Mouse (Mus musculus): ENCODE measurements around the gene Gm45062. TPM values are rescaled to one million over a fixed set of nuclear protein-coding genes. Genes with fewer than 3 reads are reported as not detected.
A peak's percentile ranks its signal among the peaks of the same experiment; 100 is the strongest.

Gm45062 gene
- polyA plus RNA-seq, 1 experiment from 2014 or later, result 14.6 TPM

DNA sequence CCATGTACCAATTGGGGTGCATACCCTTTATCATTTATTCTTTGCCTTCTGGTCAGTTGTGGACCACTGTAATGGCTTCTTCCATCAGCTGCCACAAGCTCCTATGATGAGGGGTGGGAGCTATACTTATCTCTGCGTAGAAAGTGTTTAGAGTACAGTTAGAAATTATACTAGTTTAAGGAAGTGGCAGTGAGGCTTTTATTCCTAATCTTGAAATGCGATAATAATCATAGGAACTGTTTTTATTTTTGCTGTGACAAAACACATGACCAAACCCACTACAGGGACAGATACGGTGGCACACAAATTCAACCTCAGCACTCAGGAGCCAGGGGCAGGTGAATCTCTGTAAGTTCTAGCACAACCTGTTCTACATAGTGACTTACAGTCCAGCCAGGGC is 233.0 kb downstream of the Gm45062 start:
- Histone ChIP-seq H3K4me1 (no peaks in the 10 kb centered on the region), H3K9ac (no peak overlapping the region), H3K27me3 (no peaks in the 10 kb centered on the region), H3K9me3 (replicated peaks) (no peaks in the 10 kb centered on the region), H3K4me2 (replicated peaks) (no peak overlapping the region), H3K4me3 (no peak overlapping the region), H3K36me3 (no peaks in the 10 kb centered on the region), H3K27ac (no peak overlapping the region)
- WGBS, result 92% methylated on average over 3 of the region's 3 CpGs
- no peak for ATAC-seq (ENCODE audit: low FRiP score)

DNA sequence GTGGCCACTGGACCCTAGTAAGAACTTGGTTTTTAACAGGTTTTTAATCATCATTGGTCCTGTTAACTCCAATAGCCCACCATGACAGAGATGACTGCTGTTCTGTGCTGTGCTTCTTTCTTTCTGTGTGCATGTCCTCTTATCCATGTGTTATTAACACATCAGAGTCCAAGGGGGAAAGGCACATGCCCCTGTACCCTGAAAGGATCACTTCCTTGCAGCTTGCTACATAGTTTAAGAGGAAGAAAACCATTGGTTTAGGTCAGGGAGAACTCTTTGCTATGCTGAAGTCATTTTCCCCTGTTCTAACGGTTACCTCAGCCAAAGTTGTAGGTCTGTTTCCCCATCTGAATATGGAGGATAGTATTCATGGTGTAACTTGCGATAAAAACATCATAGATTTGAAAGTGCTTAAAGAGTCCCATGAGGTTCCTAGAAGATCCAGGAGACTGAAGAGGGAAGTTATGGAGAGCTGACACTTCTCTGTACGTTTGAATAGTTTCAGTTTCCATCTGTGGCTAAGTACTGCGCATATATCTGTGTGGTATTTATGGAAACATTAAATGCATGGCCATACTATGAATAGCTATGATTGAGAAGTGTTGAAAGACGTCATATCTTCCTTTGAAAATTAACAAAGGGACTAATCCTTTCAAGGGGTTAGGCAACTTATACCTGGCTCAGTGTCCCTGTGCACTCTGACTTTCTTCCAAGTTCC is 236.0 kb downstream of the Gm45062 start:
- no peak overlapping the region for H3K27ac ChIP-seq
- H3K4me3 ChIP-seq, result no peak overlapping the region
- no peak overlapping the region for H3K4me2 ChIP-seq (replicated peaks)
- H3K27me3 ChIP-seq, result no peaks in the 10 kb centered on the region
- H3K4me1 ChIP-seq, result no peaks in the 10 kb centered on the region
- H3K36me3 ChIP-seq, result no peaks in the 10 kb centered on the region
- no peak overlapping the region for H3K9ac ChIP-seq
- no peaks in the 10 kb centered on the region for H3K9me3 ChIP-seq (replicated peaks)
- WGBS, result 86% methylated on average over 5 of the region's 5 CpGs
- ATAC-seq (ENCODE audit: low FRiP score), result no peak

DNA sequence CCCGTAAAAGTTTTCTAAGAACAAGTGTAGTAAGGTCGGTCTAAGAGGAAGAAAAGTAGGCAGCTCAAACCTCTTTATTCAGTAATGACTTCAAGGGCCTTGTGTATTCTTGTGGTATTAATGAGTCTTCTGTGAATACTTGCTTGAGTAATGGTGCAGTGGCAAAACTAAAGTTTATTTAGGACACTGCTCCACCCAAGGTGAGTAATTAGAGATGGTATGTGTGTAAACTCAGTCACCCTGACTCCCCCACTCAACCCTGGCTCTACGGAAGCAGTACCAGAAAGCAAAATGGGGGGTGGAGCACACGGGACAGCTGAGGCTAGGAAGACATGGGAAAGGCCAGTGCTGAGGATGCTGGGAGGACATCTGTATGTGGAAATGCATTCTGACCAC is 236.6 kb downstream of the Gm45062 start:
- Histone ChIP-seq H3K27me3 (no peaks in the 10 kb centered on the region), H3K9me3 (replicated peaks) (no peaks in the 10 kb centered on the region), H3K4me1 (no peaks in the 10 kb centered on the region), H3K4me3 (no peak overlapping the region), H3K36me3 (no peaks in the 10 kb centered on the region), H3K9ac (no peak overlapping the region), H3K27ac (no peak overlapping the region), H3K4me2 (replicated peaks) (no peak overlapping the region)
- no peak for ATAC-seq (ENCODE audit: low FRiP score)
- WGBS, result 84% methylated on average over 4 of the region's 4 CpGs

DNA sequence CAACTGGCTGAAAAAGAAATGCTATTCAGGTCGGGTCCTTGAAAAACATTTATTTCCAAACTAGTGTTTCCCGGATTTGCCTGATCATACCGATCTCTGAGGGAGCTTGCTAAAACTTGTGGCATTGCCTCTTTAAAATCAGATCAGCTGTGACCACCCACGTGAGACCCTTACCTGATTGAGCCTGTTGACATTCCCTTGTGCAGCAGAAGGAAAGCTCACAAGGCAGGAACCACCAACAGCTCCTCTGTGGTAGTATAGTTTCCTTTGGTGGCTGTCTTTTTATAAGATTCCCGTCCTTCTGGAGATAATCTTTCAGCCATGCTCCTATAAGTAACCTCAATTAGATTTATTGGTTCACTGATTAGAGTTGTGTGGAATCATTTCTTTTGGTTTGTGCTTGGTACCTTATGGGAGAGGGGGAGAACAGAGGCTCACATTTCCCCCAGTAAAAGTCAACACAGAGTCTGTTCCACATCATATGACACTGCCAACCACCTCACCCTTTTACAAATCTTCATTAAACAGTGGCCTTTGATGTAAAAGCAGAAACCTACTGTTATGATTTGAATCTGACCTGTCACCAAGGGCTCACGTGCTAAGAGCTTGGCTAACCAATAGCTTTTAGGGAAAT is 238.1 kb downstream of the Gm45062 start:
- Histone ChIP-seq H3K27me3 (no peaks in the 10 kb centered on the region), H3K4me3 (no peak overlapping the region), H3K27ac (no peak overlapping the region), H3K4me2 (replicated peaks) (no peak overlapping the region), H3K9ac (no peak overlapping the region), H3K36me3 (no peaks in the 10 kb centered on the region), H3K4me1 (no peaks in the 10 kb centered on the region), H3K9me3 (replicated peaks) (no peaks in the 10 kb centered on the region)
- WGBS, result 75% methylated on average over 6 of the region's 6 CpGs
- ATAC-seq (ENCODE audit: low FRiP score), result no peak

DNA sequence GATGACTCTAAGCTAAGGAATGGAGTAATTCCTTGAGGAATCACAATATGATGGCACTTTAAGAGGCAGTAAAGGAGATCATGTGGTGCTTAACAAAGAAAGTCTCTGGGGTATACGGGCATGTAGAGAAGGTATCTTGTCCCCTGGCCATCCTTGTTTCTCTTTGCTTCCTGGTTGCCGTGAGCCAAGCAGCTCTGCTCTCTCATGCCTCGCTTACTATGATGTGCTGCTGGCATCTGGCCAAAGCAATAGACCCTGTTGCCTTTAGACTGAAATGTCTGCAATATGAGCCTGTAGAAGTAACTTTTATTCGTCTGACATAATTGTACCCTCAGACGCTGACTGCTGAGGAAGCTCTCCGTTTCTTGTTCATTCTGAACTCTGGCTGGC is 238.6 kb downstream of the Gm45062 start:
- H3K9me3 ChIP-seq (replicated peaks), result no peaks in the 10 kb centered on the region
- ATAC-seq (ENCODE audit: low FRiP score), result no peak
- H3K9ac ChIP-seq, result no peak overlapping the region
- no peaks in the 10 kb centered on the region for H3K4me1 ChIP-seq
- no peak overlapping the region for H3K4me2 ChIP-seq (replicated peaks)
- H3K36me3 ChIP-seq, result no peaks in the 10 kb centered on the region
- H3K27ac ChIP-seq, result no peak overlapping the region
- 78% methylated on average over 6 of the region's 6 CpGs for WGBS
- no peak overlapping the region for H3K4me3 ChIP-seq
- H3K27me3 ChIP-seq, result no peaks in the 10 kb centered on the region

DNA sequence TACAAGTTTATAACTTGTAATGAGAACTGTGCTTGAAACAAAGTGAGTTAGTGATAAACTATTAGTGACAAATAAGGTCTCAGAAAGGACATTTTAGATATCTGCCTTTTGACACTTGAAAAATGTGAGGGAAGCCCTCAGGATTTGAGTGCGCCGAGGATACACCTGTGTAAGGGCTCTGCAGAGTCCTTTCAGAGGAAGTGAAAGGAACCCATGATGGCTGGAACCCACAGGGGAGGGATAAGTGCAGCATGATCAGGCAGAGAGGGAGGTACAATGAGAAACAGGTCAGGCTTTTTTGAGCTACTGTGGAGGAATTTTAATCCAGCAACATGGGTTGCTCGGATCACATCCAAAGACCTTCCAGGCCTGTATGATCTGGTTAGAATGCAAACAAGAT is 239.7 kb downstream of the Gm45062 start:
- H3K36me3 ChIP-seq, result no peaks in the 10 kb centered on the region
- no peak overlapping the region for H3K4me3 ChIP-seq
- no peaks in the 10 kb centered on the region for H3K27me3 ChIP-seq
- WGBS, result 91% methylated on average over 3 of the region's 3 CpGs
- no peak overlapping the region for H3K9ac ChIP-seq
- no peak overlapping the region for H3K27ac ChIP-seq
- H3K4me2 ChIP-seq (replicated peaks), result no peak overlapping the region
- no peaks in the 10 kb centered on the region for H3K9me3 ChIP-seq (replicated peaks)
- ATAC-seq (ENCODE audit: low FRiP score), result no peak
- H3K4me1 ChIP-seq, result no peaks in the 10 kb centered on the region

DNA sequence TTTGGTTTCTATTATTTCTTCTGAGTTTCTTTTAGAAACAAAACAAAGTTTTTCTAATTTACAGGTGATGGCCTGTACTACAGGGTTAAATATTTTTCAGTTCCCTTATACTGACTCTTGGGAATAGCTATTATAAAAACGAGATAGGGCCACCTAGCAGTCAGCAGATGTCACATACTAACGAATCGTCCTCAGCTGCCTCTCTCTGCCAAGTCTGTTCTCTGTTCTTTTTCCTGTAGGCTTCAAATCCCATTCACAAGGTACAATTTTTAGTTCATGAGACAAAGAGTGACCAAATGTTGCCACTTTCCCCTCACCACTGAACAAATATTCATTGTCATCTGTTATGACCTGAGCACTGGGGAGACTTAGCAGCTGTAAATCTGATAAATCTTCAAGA is 244.7 kb downstream of the Gm45062 start:
- no peak for ATAC-seq (ENCODE audit: low FRiP score)
- Histone ChIP-seq H3K36me3 (no peaks in the 10 kb centered on the region), H3K9me3 (replicated peaks) (no peaks in the 10 kb centered on the region), H3K27ac (no peak overlapping the region), H3K4me1 (no peaks in the 10 kb centered on the region; the same call in 1 of the 2 replicates), H3K4me2 (replicated peaks) (no peak overlapping the region), H3K4me3 (no peak overlapping the region), H3K9ac (no peak overlapping the region), H3K27me3 (no peaks in the 10 kb centered on the region)
- WGBS, result 42% methylated on average over 3 of the region's 3 CpGs

DNA sequence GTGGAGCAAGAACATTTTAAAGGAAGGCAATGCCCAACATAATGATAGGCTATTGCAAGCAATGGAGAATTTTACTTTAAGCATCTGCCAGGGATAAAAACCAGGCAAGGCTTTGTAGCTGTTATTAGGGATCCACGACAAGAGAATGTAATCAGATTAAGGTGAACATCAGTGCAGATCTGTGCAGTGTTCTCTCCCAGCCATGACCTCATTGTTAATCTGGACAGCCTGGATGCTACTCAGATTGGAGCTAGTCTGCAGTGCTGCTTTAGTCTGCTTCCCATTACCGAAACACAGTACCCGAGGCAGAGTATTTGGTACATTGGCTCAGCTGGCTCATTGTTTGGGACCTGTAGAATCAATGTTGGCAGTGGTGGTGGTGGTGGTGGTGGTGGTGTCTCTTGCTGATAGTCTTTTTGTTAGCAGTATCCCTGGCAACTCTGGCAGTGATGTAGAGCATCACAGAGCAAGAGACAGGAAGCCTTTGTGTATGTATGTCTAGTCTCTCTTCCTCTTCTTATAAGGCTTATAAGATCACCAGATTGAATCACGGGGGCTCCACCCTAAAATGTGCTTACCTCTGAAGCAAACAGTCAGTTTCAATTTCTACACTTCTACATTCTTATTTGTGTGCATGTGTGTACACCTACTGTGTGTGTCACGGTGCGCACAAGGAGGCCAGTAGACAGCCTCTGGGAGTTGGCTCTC is 245.4 kb downstream of the Gm45062 start:
- no peaks in the 10 kb centered on the region for H3K9me3 ChIP-seq (replicated peaks)
- no peak overlapping the region for H3K9ac ChIP-seq
- WGBS, result 85% methylated on average over 6 of the region's 6 CpGs
- H3K27ac ChIP-seq, result no peak overlapping the region
- H3K4me1 ChIP-seq, result no peaks in the 10 kb centered on the region; the same call in 1 of the 2 replicates
- H3K4me3 ChIP-seq, result no peak overlapping the region
- H3K27me3 ChIP-seq, result no peaks in the 10 kb centered on the region
- H3K4me2 ChIP-seq (replicated peaks), result no peak overlapping the region
- no peak for ATAC-seq (ENCODE audit: low FRiP score)
- no peaks in the 10 kb centered on the region for H3K36me3 ChIP-seq

DNA sequence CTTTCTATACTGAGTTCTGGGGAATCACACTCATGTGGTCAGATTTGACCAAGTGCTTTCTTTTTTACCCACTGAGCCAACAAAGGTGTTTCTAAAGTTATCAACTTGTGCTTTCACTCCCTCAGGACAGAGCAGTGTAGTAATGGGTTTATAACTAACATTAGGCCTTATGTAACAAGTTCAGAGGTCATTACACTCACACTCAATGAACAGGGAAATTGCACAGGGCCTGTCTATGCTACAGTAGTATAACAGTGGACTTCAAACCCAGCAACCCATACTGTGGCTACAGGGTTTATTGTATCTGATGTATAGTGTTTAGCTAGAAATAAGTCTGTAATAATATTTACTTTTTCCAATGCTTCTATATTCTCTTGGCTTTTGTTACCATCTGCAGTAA is 247.4 kb downstream of the Gm45062 start:
- Histone ChIP-seq H3K4me3 (no peak overlapping the region), H3K9ac (no peak overlapping the region), H3K27me3 (no peaks in the 10 kb centered on the region), H3K4me1 (peaks cover 7% of the 10 kb centered on the region), H3K36me3 (no peaks in the 10 kb centered on the region), H3K9me3 (replicated peaks) (no peaks in the 10 kb centered on the region), H3K27ac (no peak overlapping the region), H3K4me2 (replicated peaks) (no peak overlapping the region)
- no peak for ATAC-seq (ENCODE audit: low FRiP score)

DNA sequence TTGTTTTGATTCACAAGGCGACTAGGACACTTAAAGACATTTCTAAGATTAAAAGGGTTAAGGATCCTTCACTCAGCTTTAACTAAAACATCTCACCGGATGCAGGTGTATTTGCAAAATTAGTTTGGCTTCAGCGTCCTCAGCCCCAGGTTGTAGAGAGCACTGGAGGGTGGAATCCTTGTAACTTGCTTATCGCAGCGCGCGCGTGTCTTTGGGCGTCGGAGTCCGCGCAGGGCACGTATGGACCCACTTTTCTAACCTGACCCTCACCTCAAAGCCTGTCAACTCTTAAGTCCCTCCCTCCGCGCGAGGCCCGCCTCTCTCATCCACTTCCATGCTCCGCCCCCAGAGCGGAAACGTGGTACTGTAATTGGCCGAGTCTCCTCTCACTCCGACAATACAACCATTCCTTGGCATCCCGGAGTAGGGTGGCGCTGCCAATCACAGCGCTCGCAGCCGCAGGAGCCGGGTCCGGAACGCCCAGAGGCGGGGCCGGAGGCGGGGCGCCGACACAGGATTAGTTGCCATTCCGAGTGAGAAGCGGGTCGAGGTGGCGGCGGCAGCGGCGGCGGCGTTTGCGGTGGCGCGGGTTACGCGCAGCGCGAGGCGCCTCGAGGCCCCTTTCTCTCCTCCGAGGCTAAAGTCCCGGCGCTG is 249.8 kb downstream of the Gm45062 start:
- Histone ChIP-seq H3K9ac (peak overlapping the region; percentile 99), H3K4me1 (peaks cover 19% of the 10 kb centered on the region), H3K4me2 (replicated peaks) (peak overlapping the region; percentile 63), H3K27me3 (no peaks in the 10 kb centered on the region), H3K27ac (peak overlapping the region; percentile 99), H3K9me3 (replicated peaks) (no peaks in the 10 kb centered on the region), H3K36me3 (no peaks in the 10 kb centered on the region), H3K4me3 (peak overlapping the region; percentile 98)
- under 1% methylated on average over 56 of the region's 56 CpGs for WGBS
- peak; percentile 98 for ATAC-seq (ENCODE audit: low FRiP score)

DNA sequence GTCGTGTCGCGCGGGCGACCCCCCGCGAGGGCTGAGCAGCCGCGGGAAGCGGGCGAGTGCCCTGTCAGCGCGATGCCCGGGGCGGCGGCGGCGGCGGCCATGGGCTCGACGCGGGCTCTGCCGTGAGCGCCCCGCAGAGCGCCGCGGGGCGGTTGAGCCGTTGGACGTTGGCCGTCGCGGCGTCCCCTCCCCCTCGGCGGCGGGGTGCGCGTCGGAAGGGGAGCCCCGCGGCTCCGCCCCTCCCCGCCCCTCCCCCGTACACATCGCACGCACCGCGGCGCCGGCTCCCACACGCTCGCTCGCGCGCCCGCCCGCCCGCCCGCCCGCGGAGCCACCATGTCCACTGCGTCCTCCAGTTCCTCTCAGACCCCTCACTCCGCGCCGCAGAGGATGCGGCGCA is 250.3 kb downstream of the Gm45062 start, which contains the start of gene Glcci1:
Gene Glcci1 (plus strand): TSS at position 50 of the 400 bp plus-strand sequence.
- H3K27ac ChIP-seq, result peak within 1 kb of the TSS; percentile 99
- H3K9ac ChIP-seq, result peak within 1 kb of the TSS; percentile 99
- H3K4me3 ChIP-seq, result peak within 1 kb of the TSS; percentile 98
- 0% methylated on average over 28 of the region's 69 CpGs for WGBS
- H3K27me3 ChIP-seq, result no peaks in the 10 kb centered on the region
- H3K9me3 ChIP-seq (replicated peaks), result no peaks in the 10 kb centered on the region
- ATAC-seq (ENCODE audit: low FRiP score), result peak; percentile 88
- peak within 1 kb of the TSS; percentile 63 for H3K4me2 ChIP-seq (replicated peaks)
- H3K36me3 ChIP-seq, result no peaks in the 10 kb centered on the region
- H3K4me1 ChIP-seq, result peaks cover 19% of the 10 kb centered on the region

All from hindbrain, embryonic 12.5 days (tissue).